Mouse (Mus musculus): Measurements from ENCODE around the gene Orai2. TPM values are rescaled to one million over a fixed set of nuclear protein-coding genes. Genes with fewer than 3 reads are reported as not detected.
A peak's percentile ranks its signal among the peaks of the same experiment; 100 is the strongest.
"Not testable (repeated sequence)": the region's sequence is repeated elsewhere in the genome, so short reads cannot be mapped to it uniquely, and the experiment has no call there.

Gene Orai2
- polyA plus RNA-seq, 2 experiments = 3.0 to 3.6 TPM

GRCm38 (mm10) chr5:136215211-136215610, 44.7 kb upstream of the Orai2 start:
- TF ChIP-seq EP300 (IDR thresholded peaks at IDR 0.05; ENCODE audit: low read depth) (no peak), CTCF (IDR thresholded peaks at IDR 0.05; ENCODE audit: low read depth) (peak; percentile 59)
- H3K27ac ChIP-seq = no peak overlapping the region
- no peaks in the 10 kb centered on the region for H3K27me3 ChIP-seq (ENCODE audit: control insufficient read depth, insufficient read depth, low read length)
- H3K36me3 ChIP-seq (replicated peaks; ENCODE audit: control insufficient read depth, insufficient read depth, low read depth) = no peaks in the 10 kb centered on the region
- H3K4me1 ChIP-seq (replicated peaks; ENCODE audit: control insufficient read depth in 2 of 2, insufficient read depth in 2 of 2, low read length in 1 of 2) = no peaks in the 10 kb centered on the region
- no peak overlapping the region for H3K9ac ChIP-seq (replicated peaks)
- H3K4me2 ChIP-seq (ENCODE audit: low read depth) = no peak overlapping the region
- whole genome bisulfite sequencing (ENCODE audit: insufficient replicate concordance) = 72% methylated on average over 3 of the region's 3 CpGs
- no peak for DNase-seq (ENCODE audit: low read depth in 3 of 3, low spot score in 3 of 3)
- no peak for ATAC-seq (ENCODE audit: insufficient read depth)
- no peaks in the 10 kb centered on the region for H3K9me3 ChIP-seq (ENCODE audit: control insufficient read depth, low read length)
- H3K4me3 ChIP-seq (ENCODE audit: insufficient read depth in 1 of 2, low read depth in 2 of 2, low read length in 2 of 2) = no peak overlapping the region

DNA sequence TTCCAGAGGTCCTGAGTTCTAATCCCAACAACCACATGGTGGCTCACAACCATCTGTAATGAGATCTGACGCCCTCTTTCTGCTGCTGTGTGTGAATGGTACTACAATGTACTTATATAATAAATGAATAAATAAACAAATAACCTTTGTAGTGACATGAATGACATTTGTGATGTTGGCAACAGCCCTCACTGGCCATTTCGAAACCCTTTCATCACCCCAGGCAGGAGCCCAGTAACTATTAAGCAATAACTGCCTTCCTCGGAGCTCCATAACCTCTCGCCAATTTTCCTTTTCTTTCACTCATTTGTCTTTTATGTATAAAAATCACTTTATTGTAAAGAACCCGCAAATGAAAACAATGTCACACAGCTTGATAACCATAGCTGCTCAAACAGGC, 43.2 kb upstream of the Orai2 start:
- WGBS (ENCODE audit: insufficient replicate concordance) = 45% methylated on average over 5 of the region's 5 CpGs
- ATAC-seq (ENCODE audit: insufficient read depth) (no peak), DNase-seq (ENCODE audit: low read depth in 3 of 3, low spot score in 3 of 3) (no peak)
- Histone ChIP-seq H3K4me1 (replicated peaks; ENCODE audit: control insufficient read depth in 2 of 2, insufficient read depth in 2 of 2, low read length in 1 of 2) (no peaks in the 10 kb centered on the region), H3K9me3 (ENCODE audit: control insufficient read depth, low read length) (no peaks in the 10 kb centered on the region), H3K4me2 (ENCODE audit: low read depth) (no peak overlapping the region), H3K27ac (no peak overlapping the region), H3K36me3 (replicated peaks; ENCODE audit: control insufficient read depth, insufficient read depth, low read depth) (no peaks in the 10 kb centered on the region), H3K27me3 (ENCODE audit: control insufficient read depth, insufficient read depth, low read length) (no peaks in the 10 kb centered on the region), H3K9ac (replicated peaks) (no peak overlapping the region), H3K4me3 (ENCODE audit: insufficient read depth in 1 of 2, low read depth in 2 of 2, low read length in 2 of 2) (no peak overlapping the region)
- TF ChIP-seq CTCF (IDR thresholded peaks at IDR 0.05; ENCODE audit: low read depth) (no peak), EP300 (IDR thresholded peaks at IDR 0.05; ENCODE audit: low read depth) (no peak)

- Histone ChIP-seq H3K9ac (replicated peaks) (no peak overlapping the region), H3K9me3 (ENCODE audit: control insufficient read depth, low read length) (no peaks in the 10 kb centered on the region), H3K4me3 (ENCODE audit: insufficient read depth in 1 of 2, low read depth in 2 of 2, low read length in 2 of 2) (no peak overlapping the region), H3K36me3 (replicated peaks; ENCODE audit: control insufficient read depth, insufficient read depth, low read depth) (no peaks in the 10 kb centered on the region), H3K4me1 (replicated peaks; ENCODE audit: control insufficient read depth in 2 of 2, insufficient read depth in 2 of 2, low read length in 1 of 2) (no peaks in the 10 kb centered on the region), H3K27me3 (ENCODE audit: control insufficient read depth, insufficient read depth, low read length) (no peaks in the 10 kb centered on the region), H3K27ac (no peak overlapping the region), H3K4me2 (ENCODE audit: low read depth) (no peak overlapping the region)
- no peak for ATAC-seq (ENCODE audit: insufficient read depth)
- DNase-seq (ENCODE audit: low read depth in 3 of 3, low spot score in 3 of 3) = no peak
- WGBS (ENCODE audit: insufficient replicate concordance) = 70% methylated on average over 11 of the region's 11 CpGs
- TF ChIP-seq CTCF (IDR thresholded peaks at IDR 0.05; ENCODE audit: low read depth) (no peak), EP300 (IDR thresholded peaks at IDR 0.05; ENCODE audit: low read depth) (no peak)
These were observed 42.2 kb upstream of the Orai2 start for GRCm38 (mm10) chr5:136212716-136213115.

DNA sequence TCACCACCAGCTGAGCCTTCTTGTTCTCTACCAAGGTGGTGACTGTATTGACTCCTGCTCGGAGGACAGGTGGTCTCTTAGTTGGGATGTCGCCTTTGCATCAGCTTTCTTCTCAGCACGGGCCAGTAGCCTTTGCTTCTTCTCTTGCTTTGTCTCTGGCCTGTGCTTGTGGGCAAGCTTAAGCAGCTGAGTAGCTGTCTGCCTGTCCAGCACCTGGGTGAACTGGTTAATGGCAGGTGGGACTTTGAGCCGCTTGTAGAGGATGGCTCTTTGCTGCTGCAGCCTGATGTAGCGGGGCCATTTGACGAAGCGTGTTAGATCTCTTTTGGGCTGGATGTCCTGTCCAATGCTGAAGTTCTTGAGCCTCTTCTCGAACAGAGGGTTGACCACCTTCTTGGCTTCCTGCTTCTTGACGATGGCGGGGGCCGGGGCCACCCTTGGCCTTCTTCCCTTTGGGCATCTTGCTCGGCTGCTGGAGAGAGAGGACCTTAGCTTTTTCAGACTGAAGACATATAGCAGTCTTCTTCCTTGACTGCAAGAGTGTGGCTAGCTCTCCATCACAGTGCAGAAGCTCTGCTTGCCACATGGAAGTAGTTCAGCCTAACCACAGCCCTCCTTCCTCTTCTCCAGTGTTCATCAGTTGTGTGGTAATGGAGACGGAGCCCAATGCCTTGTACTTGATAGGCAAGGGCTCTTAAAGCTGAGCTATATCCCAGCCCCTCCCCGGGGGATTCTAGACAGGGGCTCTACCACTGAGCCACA, 41.0 kb upstream of the Orai2 start:
- H3K4me2 ChIP-seq (ENCODE audit: low read depth); H3K36me3 ChIP-seq (replicated peaks; ENCODE audit: control insufficient read depth, insufficient read depth, low read depth); H3K27me3 ChIP-seq (ENCODE audit: control insufficient read depth, insufficient read depth, low read length); H3K4me1 ChIP-seq (replicated peaks; ENCODE audit: control insufficient read depth in 2 of 2, insufficient read depth in 2 of 2, low read length in 1 of 2); H3K27ac ChIP-seq; H3K9ac ChIP-seq (replicated peaks); ATAC-seq (ENCODE audit: insufficient read depth); H3K4me3 ChIP-seq (ENCODE audit: insufficient read depth in 1 of 2, low read depth in 2 of 2, low read length in 2 of 2); H3K9me3 ChIP-seq (ENCODE audit: control insufficient read depth, low read length); DNase-seq (ENCODE audit: low read depth in 3 of 3, low spot score in 3 of 3): not testable (repeated sequence)
- WGBS (ENCODE audit: insufficient replicate concordance) = 60% methylated on average over 14 of the region's 14 CpGs

DNA sequence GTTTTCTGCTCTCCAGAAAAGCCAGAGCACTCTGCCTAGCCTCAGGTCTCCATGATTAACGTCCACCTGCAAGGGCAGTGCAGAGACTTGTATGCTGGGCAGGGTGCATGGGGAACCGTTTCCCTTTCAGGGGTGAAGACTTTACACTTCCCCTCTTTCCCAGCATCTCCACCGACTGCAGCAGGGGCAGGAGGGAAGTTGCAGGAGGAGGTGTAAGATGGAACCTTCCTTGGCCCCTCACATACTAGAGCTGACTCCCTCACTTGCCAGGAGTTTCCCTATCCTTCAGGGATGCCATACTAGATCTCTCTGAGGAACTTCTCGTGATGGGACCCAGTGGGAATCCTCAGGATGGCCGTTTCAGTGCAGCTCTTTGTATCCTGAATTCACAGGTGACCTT, 40.0 kb upstream of the Orai2 start:
- Histone ChIP-seq H3K27ac (no peak overlapping the region), H3K4me2 (ENCODE audit: low read depth) (no peak overlapping the region), H3K9ac (replicated peaks) (no peak overlapping the region), H3K4me3 (ENCODE audit: insufficient read depth in 1 of 2, low read depth in 2 of 2, low read length in 2 of 2) (no peak overlapping the region), H3K36me3 (replicated peaks; ENCODE audit: control insufficient read depth, insufficient read depth, low read depth) (no peaks in the 10 kb centered on the region), H3K4me1 (replicated peaks; ENCODE audit: control insufficient read depth in 2 of 2, insufficient read depth in 2 of 2, low read length in 1 of 2) (no peaks in the 10 kb centered on the region), H3K27me3 (ENCODE audit: control insufficient read depth, insufficient read depth, low read length) (no peaks in the 10 kb centered on the region), H3K9me3 (ENCODE audit: control insufficient read depth, low read length) (no peaks in the 10 kb centered on the region)
- DNase-seq (ENCODE audit: low read depth in 3 of 3, low spot score in 3 of 3) (no peak), ATAC-seq (ENCODE audit: insufficient read depth) (no peak)
- no peak for TF ChIP-seq CTCF (IDR thresholded peaks at IDR 0.05; ENCODE audit: low read depth)
- TF ChIP-seq EP300 (IDR thresholded peaks at IDR 0.05; ENCODE audit: low read depth) = no peak
- WGBS (ENCODE audit: insufficient replicate concordance) = 33% methylated on average over 5 of the region's 5 CpGs
